Mouse (Mus musculus) embryonic facial prominence, embryonic 10.5 days (tissue): Measurements from ENCODE around the gene Ppig. TPM values are rescaled to one million over a fixed set of nuclear protein-coding genes. Genes with fewer than 3 reads are reported as not detected.
A peak's percentile ranks its signal among the peaks of the same experiment; 100 is the strongest.

Experiments
- DNase-seq: peaks from one replicate; pipeline ENCODE4 v3.0.0-alpha.2; 2017; ENCODE audit warnings: low spot score
- H3K27ac ChIP-seq: fragments of 300-500 bp; sonication (generic); replicated peaks from 2 replicates; pipeline ENCODE4 v1.5.1; 2016; ENCODE audit warnings: mild to moderate bottlenecking
- H3K27me3 ChIP-seq: fragments of 300-500 bp; sonication (generic); replicated peaks from 2 replicates; pipeline ENCODE4 v1.6.1; 2016; ENCODE audit warnings: low read depth, mild to moderate bottlenecking; ENCODE audit not compliant: poor library complexity, severe bottlenecking
- H3K36me3 ChIP-seq: fragments of 300-500 bp; sonication (generic); replicated peaks from 2 replicates; pipeline ENCODE4 v1.6.1; 2016; ENCODE audit warnings: mild to moderate bottlenecking, moderate library complexity
- H3K4me1 ChIP-seq: fragments of 300-500 bp; sonication (generic); 2 replicates; pipeline ENCODE4 v1.6.1; 2016
- H3K4me3 ChIP-seq: fragments of 300-500 bp; sonication (generic); 2 replicates; pipeline ENCODE4 v1.5.1; 2016; ENCODE audit warnings: mild to moderate bottlenecking, moderate library complexity
- H3K9me3 ChIP-seq: fragments of 300-500 bp; sonication (generic); 2 replicates; pipeline ENCODE4 v1.6.1; 2016; ENCODE audit warnings: mild to moderate bottlenecking
- WGBS: fragments of 180-500 bp; shearing (Covaris S2); methylation state at CpG from one replicate; pipeline ENCODE4 v1.1.7; 2016; 5-methylcytosine and 5-hydroxymethylcytosine counted together
- polyA plus RNA-seq: library from polyadenylated mRNA; unstranded; fragments of >200 nt; fragmentation: Nextera tagmentation; extraction: Ambion mirVana; gene quantifications from 2 replicates; pipeline ENCODE4 v1.2.1, GENCODE M21; 2016

The Ppig gene
- polyA plus RNA-seq, 1 experiment from 2014 or later: 145 TPM

GRCm38 (mm10) chr2:69712171-69712570 lies 10.2 kb upstream of the Ppig start:
- WGBS: 92% methylated on average over 14 of the region's 14 CpGs
- no peak for DNase-seq
- Histone ChIP-seq H3K4me3 (no peak overlapping the region), H3K9me3 (no peaks in the 10 kb centered on the region), H3K27ac (no peak overlapping the region), H3K36me3 (peaks cover 24% of the 10 kb centered on the region), H3K27me3 (no peaks in the 10 kb centered on the region), H3K4me1 (peaks cover 7% of the 10 kb centered on the region)

GRCm38 (mm10) chr2:69712981-69713625 lies 9.2 kb upstream of the Ppig start, which contains the start of gene Fastkd1:
Gene Fastkd1, minus strand, starts transcription at chr2:69713516.
- Histone ChIP-seq H3K4me3 (peak within 1 kb of the TSS; percentile 87), H3K9me3 (no peaks in the 10 kb centered on the region), H3K4me1 (peaks cover 7% of the 10 kb centered on the region), H3K27me3 (no peaks in the 10 kb centered on the region), H3K27ac (peak within 1 kb of the TSS; percentile 85), H3K36me3 (peaks cover 16% of the 10 kb centered on the region)
- WGBS: under 1% methylated on average over 39 of the region's 39 CpGs
- DNase-seq: peak; percentile 85

DNA sequence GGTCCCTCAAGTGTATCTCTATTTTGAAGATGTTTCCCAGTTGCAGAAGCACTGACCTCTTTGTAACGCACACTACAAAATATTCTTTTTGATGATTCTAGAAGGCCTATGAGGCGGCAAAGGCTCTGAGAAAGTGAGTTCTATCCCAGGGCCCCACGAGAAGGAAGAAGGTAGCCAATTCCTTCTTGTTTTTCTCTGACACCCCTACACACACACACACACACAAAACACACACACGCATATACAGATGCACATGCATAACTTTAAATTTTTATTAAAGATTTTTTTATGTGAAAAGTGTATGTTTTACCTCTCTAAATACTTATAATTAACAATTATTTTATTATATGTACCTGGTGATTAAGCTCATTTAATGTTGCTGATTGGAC lies 8.7 kb upstream of the Ppig start:
- H3K4me3 ChIP-seq: peak overlapping the region; percentile 87
- H3K9me3 ChIP-seq: no peaks in the 10 kb centered on the region
- no peak for DNase-seq
- H3K4me1 ChIP-seq: peaks cover 7% of the 10 kb centered on the region
- no peak overlapping the region for H3K27ac ChIP-seq
- peaks cover 11% of the 10 kb centered on the region for H3K36me3 ChIP-seq
- no peaks in the 10 kb centered on the region for H3K27me3 ChIP-seq
- WGBS: 29% methylated on average over 4 of the region's 4 CpGs

GRCm38 (mm10) chr2:69714126-69714525 lies 8.2 kb upstream of the Ppig start:
- 79% methylated on average over 5 of the region's 5 CpGs for WGBS
- Histone ChIP-seq H3K4me1 (peaks cover 7% of the 10 kb centered on the region), H3K4me3 (no peak overlapping the region), H3K27ac (no peak overlapping the region), H3K9me3 (no peaks in the 10 kb centered on the region), H3K27me3 (no peaks in the 10 kb centered on the region), H3K36me3 (peaks cover 9% of the 10 kb centered on the region)
- no peak for DNase-seq

DNA sequence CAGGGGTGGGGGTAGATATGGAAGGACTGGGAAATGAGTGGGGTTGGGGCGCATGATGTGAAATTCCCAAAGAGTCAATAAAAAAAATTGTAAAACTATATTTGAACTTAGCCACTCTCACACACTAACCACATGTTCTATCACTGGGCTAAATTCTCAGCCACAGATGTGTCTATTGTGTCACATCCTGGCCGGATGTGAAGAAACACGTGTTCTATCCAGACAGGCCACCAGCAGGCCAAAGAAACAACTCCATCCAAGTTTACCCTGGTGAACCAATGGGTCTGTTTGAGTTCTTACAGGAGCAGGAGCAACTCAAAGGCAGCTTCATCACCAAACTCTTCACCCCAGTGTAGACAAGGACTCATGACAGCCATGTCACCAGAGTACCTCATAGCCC lies 5.9 kb upstream of the Ppig start:
- Histone ChIP-seq H3K4me1 (peaks cover 7% of the 10 kb centered on the region), H3K27ac (no peak overlapping the region), H3K9me3 (no peaks in the 10 kb centered on the region), H3K36me3 (no peaks in the 10 kb centered on the region), H3K4me3 (no peak overlapping the region), H3K27me3 (no peaks in the 10 kb centered on the region)
- 79% methylated on average over 3 of the region's 3 CpGs for WGBS
- no peak for DNase-seq

- H3K4me1 ChIP-seq: peaks cover 10% of the 10 kb centered on the region
- no peak overlapping the region for H3K27ac ChIP-seq
- DNase-seq: no peak
- H3K4me3 ChIP-seq: no peak overlapping the region
- no peaks in the 10 kb centered on the region for H3K27me3 ChIP-seq
- H3K36me3 ChIP-seq: no peaks in the 10 kb centered on the region
- H3K9me3 ChIP-seq: no peaks in the 10 kb centered on the region
- WGBS: 85% methylated on average over 1 of the region's 1 CpGs
Observed at GRCm38 (mm10) chr2:69719121-69719520, 3.2 kb upstream of the Ppig start.

DNA sequence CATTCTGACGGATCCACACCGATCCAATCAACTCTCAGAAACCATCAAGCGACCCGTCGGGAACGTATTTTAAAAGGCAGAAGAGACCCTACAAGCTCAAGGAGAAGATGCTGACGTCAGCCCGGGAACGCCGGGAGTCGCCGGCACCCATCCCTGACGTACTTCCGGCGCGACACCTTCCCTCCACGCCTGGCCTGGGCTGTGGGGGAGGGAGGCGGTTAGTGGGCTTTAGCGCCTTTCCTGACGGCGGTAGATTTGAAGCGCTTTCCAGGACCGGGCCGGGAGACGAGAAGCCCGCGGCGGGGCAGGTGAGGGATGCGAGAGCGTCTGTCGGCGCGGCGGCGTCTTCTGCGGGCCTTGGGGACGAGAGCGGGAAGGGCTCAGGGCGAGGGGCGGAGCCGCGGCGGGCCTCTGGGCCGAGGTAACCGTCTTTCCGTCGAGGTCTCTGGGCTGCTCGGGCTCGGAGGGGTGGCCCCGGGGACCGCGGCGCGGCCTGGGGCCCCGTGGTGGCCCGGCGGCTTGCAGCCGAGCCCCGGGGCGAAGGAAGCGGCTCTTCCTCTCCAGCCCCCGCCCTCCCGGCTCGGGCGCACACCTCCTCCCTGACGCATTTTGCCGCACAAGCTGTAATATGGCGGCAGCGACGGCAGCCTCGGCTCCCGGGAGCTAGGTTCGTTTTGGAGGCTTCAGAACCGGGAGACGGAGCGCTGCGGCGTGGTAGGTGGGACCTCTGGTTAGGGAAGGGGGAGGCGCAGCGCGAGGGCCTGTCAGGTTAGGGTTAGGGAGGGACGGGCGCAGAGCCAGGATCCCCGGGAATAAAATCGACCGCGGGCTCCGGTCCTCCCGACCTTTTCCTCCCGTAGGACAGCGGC lies 539 bp downstream of the Ppig start:
- Histone ChIP-seq H3K36me3 (no peaks in the 10 kb centered on the region; the same call in 1 of the 2 replicates), H3K27me3 (no peaks in the 10 kb centered on the region), H3K9me3 (no peaks in the 10 kb centered on the region), H3K4me1 (peaks cover 15% of the 10 kb centered on the region), H3K27ac (peak overlapping the region; percentile 97), H3K4me3 (peak overlapping the region; percentile 97)
- WGBS: under 1% methylated on average over 91 of the region's 91 CpGs
- peak; percentile 96 for DNase-seq

- no peak for DNase-seq
- Histone ChIP-seq H3K27me3 (no peaks in the 10 kb centered on the region), H3K27ac (peak overlapping the region; percentile 97), H3K36me3 (no peaks in the 10 kb centered on the region; the same call in 1 of the 2 replicates), H3K4me1 (peaks cover 15% of the 10 kb centered on the region), H3K9me3 (no peaks in the 10 kb centered on the region), H3K4me3 (peak overlapping the region; percentile 97)
- WGBS: 2% methylated on average over 13 of the region's 13 CpGs
Observed at GRCm38 (mm10) chr2:69723519-69723825, 1.1 kb downstream of the Ppig start.

- H3K4me1 ChIP-seq: no peaks in the 10 kb centered on the region
- H3K27ac ChIP-seq: no peak overlapping the region
- no peak for DNase-seq
- peaks cover 4% of the 10 kb centered on the region; the same call in 1 of the 2 replicates for H3K9me3 ChIP-seq
- H3K27me3 ChIP-seq: no peaks in the 10 kb centered on the region
- H3K36me3 ChIP-seq: peaks cover 98% of the 10 kb centered on the region
- H3K4me3 ChIP-seq: no peak overlapping the region
- WGBS: 89% methylated on average over 1 of the region's 1 CpGs
Observed at GRCm38 (mm10) chr2:69745091-69745490, 22.7 kb downstream of the Ppig start.

DNA sequence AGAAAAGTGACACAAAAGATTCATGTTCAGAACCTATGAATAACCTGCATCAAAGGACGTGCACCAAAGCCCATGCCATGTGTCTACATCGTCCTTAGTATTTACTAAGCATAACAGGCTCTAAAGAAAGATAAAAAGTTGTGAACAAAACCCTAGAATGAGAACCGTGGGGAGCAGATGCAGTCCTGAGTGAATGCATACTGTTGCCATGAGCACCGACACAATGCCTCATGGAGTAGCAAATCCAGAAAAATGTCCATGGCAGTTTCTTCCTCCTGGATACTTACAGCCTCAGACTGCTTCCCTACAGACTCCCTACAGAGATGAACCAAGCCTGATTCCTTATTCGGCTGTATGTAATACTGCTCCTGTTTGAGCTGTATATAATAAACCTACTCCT lies 38.6 kb downstream of the Ppig start:
- no peaks in the 10 kb centered on the region for H3K36me3 ChIP-seq
- DNase-seq: no peak
- WGBS: 80% methylated on average over 5 of the region's 5 CpGs
- peaks cover 7% of the 10 kb centered on the region for H3K4me1 ChIP-seq
- H3K9me3 ChIP-seq: no peaks in the 10 kb centered on the region
- H3K27me3 ChIP-seq: no peaks in the 10 kb centered on the region
- no peak overlapping the region for H3K27ac ChIP-seq
- no peak overlapping the region for H3K4me3 ChIP-seq

- Histone ChIP-seq H3K36me3 (no peaks in the 10 kb centered on the region), H3K27ac (no peak overlapping the region), H3K27me3 (no peaks in the 10 kb centered on the region), H3K4me1 (peaks cover 7% of the 10 kb centered on the region), H3K9me3 (no peaks in the 10 kb centered on the region), H3K4me3 (no peak overlapping the region)
- no peak for DNase-seq
- 79% methylated on average over 4 of the region's 4 CpGs for WGBS
Observed at GRCm38 (mm10) chr2:69763340-69763739, 41.0 kb downstream of the Ppig start.

DNA sequence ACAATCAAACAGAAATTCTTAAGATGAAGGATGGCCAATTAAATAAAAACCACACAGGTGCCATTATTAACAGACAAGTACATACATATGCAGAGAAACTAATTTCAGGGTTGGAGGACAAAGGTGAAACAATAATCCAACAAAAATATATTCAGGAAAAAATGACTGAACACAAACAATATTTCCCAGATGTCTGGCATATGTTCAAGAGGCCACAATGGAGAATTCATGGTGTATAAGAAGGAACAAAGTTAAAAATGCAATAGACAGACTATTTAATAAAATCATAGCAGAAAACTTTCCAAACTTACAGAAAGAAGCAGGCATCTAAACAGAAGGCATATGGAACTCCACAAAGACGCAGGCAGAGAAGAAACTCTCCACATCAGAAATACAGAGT lies 42.4 kb downstream of the Ppig start:
- no peak overlapping the region for H3K4me3 ChIP-seq
- H3K36me3 ChIP-seq: no peaks in the 10 kb centered on the region
- no peak overlapping the region for H3K27ac ChIP-seq
- 92% methylated on average over 1 of the region's 1 CpGs for WGBS
- H3K27me3 ChIP-seq: no peaks in the 10 kb centered on the region
- H3K4me1 ChIP-seq: peaks cover 7% of the 10 kb centered on the region
- H3K9me3 ChIP-seq: no peaks in the 10 kb centered on the region
- no peak for DNase-seq

DNA sequence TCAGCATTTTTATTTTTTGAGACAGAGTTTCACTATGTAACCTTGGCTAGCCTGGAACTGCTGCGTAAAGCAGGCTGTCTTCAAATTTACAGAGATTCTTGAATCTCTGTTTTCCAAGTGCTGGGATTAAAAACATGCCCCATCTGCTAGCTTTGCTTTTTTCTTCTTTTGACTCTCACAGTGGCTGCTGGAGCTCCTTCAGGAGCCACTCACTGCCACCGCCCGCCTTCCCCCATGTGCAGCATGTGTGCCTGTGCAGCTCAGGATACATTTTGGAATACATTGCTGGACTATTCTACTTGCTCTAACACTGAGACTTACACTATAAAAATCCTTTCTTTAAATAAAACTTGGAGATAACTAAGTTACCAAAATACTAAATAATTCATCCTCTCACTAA lies 51.0 kb downstream of the Ppig start:
- WGBS: 91% methylated on average over 3 of the region's 3 CpGs
- no peak overlapping the region for H3K27ac ChIP-seq
- peaks cover 13% of the 10 kb centered on the region for H3K36me3 ChIP-seq

More for the DNA sequence above, 51.0 kb downstream of the Ppig start:
- Histone ChIP-seq H3K4me1 (no peaks in the 10 kb centered on the region), H3K27me3 (no peaks in the 10 kb centered on the region), H3K4me3 (no peak overlapping the region), H3K9me3 (no peaks in the 10 kb centered on the region)
- DNase-seq: no peak
